Mouse (Mus musculus): ENCODE results near the gene Ebf1.

GRCm38 (mm10) chr11:44593016-44593415 lies 24.1 kb upstream of the Ebf1 start:
- TF ChIP-seq GATA1 (IDR thresholded peaks at IDR 0.05; ENCODE audit: borderline replicate concordance, low read length) = no peak
- no peak for TF ChIP-seq FLI1 (IDR thresholded peaks at IDR 0.05; ENCODE audit: low read length)
